Mouse (Mus musculus) liver, postnatal 0 days (tissue): ENCODE data around the gene Psmd14. TPM values are rescaled to one million over a fixed set of nuclear protein-coding genes. Genes with fewer than 3 reads are reported as not detected.

ENCODE experiments used
- ATAC-seq: fragments of 200-750 bp; cut with Nextera tagmentation; 2 replicates; pipeline ENCODE4 v1.8.0; 2017; ENCODE audit warnings: mild to moderate bottlenecking, moderate library complexity
- DNase-seq: peaks from one replicate; pipeline ENCODE4 v3.0.0-alpha.2; 2016
- H3K27ac ChIP-seq: fragments of 300-500 bp; sonication (generic); 2 replicates; pipeline ENCODE4 v1.5.1; 2014; ENCODE audit warnings: antibody characterized with exemption, moderate library complexity, mild to moderate bottlenecking, low read depth
- H3K27me3 ChIP-seq: fragments of 300-500 bp; sonication (generic); 2 replicates; pipeline ENCODE4 v1.6.1; 2014; ENCODE audit warnings: low read length, control low read depth, mixed read lengths; ENCODE audit not compliant: insufficient read depth
- H3K36me3 ChIP-seq: fragments of 300-500 bp; sonication (generic); replicated peaks from 2 replicates; pipeline ENCODE4 v1.6.1; 2014; ENCODE audit warnings: mild to moderate bottlenecking, control low read depth, low read length, moderate library complexity, mixed read lengths; ENCODE audit not compliant: insufficient read depth
- H3K4me1 ChIP-seq: fragments of 300-500 bp; sonication (generic); 2 replicates; pipeline ENCODE4 v1.6.1; 2014; ENCODE audit warnings: antibody characterized with exemption, mild to moderate bottlenecking, control low read depth; ENCODE audit not compliant: insufficient read depth
- H3K4me2 ChIP-seq: fragments of 300-500 bp; sonication (generic); 2 replicates; pipeline ENCODE4 v1.6.1; 2014; ENCODE audit warnings: low read depth, mild to moderate bottlenecking, low read length, moderate library complexity, mixed read lengths
- H3K4me3 ChIP-seq: fragments of 300-500 bp; sonication (generic); 2 replicates; pipeline ENCODE4 v1.5.1; 2014; ENCODE audit warnings: low read depth, low read length
- H3K9ac ChIP-seq: fragments of 300-500 bp; sonication (generic); replicated peaks from 2 replicates; pipeline ENCODE4 v1.6.1; 2014; ENCODE audit warnings: mild to moderate bottlenecking, moderate library complexity
- H3K9me3 ChIP-seq: fragments of 300-500 bp; sonication (generic); 2 replicates; pipeline ENCODE4 v1.6.1; 2016; ENCODE audit warnings: mild to moderate bottlenecking, control low read depth, low read length, mixed read lengths
- CTCF ChIP-seq: sonication (generic); IDR thresholded peaks from 2 replicates; pipeline ENCODE4 v1.5.1; 2016; ENCODE audit warnings: antibody characterized with exemption, low read depth
- EP300 ChIP-seq: IDR thresholded peaks from 2 replicates; pipeline ENCODE4 v1.6.1; 2016; ENCODE audit warnings: antibody characterized with exemption, low read depth, mild to moderate bottlenecking
- WGBS: fragments of 180-500 bp; shearing (Covaris S2); extraction: QIAGEN DNeasy Blood & Tissue Kit; methylation state at CpG from one replicate; pipeline ENCODE4 v1.1.7; 2014; ENCODE audit not compliant: insufficient replicate concordance; 5-methylcytosine and 5-hydroxymethylcytosine counted together
- polyA plus RNA-seq: library from polyadenylated mRNA; unstranded; fragments of >200 nt; fragmentation: Nextera tagmentation; extraction: Ambion mirVana; gene quantifications from 2 replicates; pipeline ENCODE4 v1.2.1, GENCODE M21; 2015

The Psmd14 gene
- polyA plus RNA-seq, 1 experiment from 2014 or later = 83.4 TPM

DNA sequence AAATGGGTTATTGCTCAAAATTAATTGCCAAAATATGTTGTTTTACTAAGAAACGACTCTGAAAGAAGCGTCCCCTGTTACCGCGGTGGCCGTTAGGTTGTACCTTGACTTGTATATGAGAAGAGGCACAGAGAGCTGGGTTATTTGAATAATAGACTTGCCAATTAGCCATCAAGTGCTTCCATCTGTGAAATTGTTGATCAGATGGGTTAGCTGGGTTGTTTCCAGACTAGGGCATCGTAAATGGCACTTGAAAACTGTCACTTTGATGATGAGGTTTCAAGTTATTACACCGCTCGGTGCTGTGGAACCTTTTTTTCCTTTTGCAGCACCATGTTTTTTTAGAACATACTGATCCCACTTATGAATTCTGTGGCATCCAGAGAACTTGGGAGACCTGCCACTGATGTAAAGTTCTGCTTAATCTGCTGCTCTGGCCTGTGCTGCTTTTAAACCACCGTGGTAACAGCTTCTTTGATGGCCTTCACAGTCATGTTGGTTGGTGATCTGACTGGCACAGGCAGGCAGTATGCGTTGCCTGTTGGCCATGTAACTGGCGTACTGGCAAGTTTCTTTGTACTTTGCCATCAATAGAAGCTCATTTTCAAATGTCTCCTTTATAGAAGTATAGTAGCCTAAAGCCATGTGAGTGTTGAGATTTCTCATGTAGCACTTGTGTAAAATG, 21.4 kb downstream of the Psmd14 start:
- TF ChIP-seq CTCF = no peak
- no peak for TF ChIP-seq EP300
- Histone ChIP-seq H3K4me1 (no peaks in the 10 kb centered on the region), H3K4me3 (no peak overlapping the region), H3K27me3 (no peaks in the 10 kb centered on the region), H3K36me3 (no peaks in the 10 kb centered on the region), H3K4me2 (no peak overlapping the region), H3K9me3 (no peaks in the 10 kb centered on the region), H3K27ac (no peak overlapping the region), H3K9ac (no peak overlapping the region)
- WGBS = 95% methylated on average over 11 of the region's 11 CpGs
- DNase-seq (no peak), ATAC-seq (no peak)

DNA sequence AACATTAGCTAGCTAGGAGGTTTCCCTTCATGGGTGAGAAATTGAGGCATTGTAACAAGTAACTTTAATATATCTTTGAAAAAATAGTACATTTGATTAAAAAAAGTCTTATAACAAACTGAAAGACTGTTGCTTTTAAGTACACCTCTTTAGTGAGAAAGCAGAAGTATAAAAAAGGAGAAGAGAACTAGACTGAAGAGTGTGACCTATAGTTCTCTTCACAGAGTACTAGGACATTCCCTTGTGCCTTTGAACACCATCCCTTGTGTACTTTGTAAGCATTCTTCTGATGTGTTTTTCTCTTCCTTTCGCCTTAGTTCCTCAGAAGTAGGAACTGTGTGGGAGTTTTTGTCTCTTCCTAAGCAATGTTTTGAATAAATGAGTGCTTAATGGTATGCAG, 22.7 kb downstream of the Psmd14 start:
- no peak overlapping the region for H3K4me3 ChIP-seq
- no peak overlapping the region for H3K9ac ChIP-seq
- WGBS = 68% methylated on average over 1 of the region's 1 CpGs
- H3K4me2 ChIP-seq = no peak overlapping the region
- H3K9me3 ChIP-seq = no peaks in the 10 kb centered on the region
- no peak for DNase-seq
- no peak for ATAC-seq
- H3K36me3 ChIP-seq = no peaks in the 10 kb centered on the region
- TF ChIP-seq CTCF (no peak), EP300 (no peak)
- no peaks in the 10 kb centered on the region for H3K27me3 ChIP-seq
- H3K27ac ChIP-seq = no peak overlapping the region
- no peaks in the 10 kb centered on the region for H3K4me1 ChIP-seq

DNA sequence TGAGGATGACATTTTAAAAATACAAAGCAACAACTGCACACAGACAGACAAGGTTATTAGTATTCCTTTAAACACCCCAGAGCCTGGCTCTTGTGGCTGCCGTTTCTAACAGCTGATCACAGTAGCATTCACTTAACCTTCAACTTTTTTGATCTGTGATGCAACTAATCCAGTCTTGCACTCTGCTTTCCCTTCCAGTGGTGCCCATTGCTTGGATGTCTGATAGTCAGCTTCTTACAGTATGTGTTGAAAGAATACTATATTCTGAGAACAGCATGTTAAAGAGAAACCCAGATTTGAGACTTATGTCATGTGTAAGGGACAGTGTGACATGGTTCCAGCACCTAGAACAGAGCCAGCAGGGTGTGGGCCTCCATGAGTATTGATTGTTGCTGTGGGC, 34.6 kb downstream of the Psmd14 start:
- Histone ChIP-seq H3K4me1 (no peaks in the 10 kb centered on the region), H3K9me3 (no peaks in the 10 kb centered on the region), H3K27me3 (no peaks in the 10 kb centered on the region), H3K9ac (no peak overlapping the region), H3K27ac (no peak overlapping the region), H3K36me3 (0 out of 2 replicates have a peak, but pooled peaks cover 3% of the 10 kb centered on the region), H3K4me3 (no peak overlapping the region), H3K4me2 (no peak overlapping the region)
- no peak for DNase-seq
- WGBS = 71% methylated on average over 1 of the region's 1 CpGs
- ATAC-seq = no peak
- TF ChIP-seq EP300 = no peak
- TF ChIP-seq CTCF = no peak

DNA sequence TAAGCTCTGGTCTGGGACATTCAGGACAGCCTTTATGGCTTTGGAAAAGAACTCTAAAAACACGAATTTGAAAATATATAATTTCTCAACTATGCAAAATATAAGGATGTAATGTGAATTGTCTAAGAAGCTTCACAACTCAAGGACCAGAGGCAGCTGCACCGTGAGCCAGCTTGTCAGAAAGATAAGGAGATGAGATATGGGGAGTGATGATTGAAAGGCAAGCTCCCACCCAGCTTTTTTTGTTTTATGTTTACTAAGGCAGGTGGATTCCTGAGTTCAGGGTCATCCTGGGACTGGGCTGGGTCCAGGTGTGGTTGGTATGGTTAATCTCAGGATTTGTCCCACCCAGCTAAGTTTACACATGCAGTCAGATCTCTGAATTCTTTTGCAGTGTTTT, 35.1 kb downstream of the Psmd14 start:
- no peaks in the 10 kb centered on the region for H3K27me3 ChIP-seq
- no peaks in the 10 kb centered on the region for H3K9me3 ChIP-seq
- 46% methylated on average over 2 of the region's 2 CpGs for WGBS
- H3K4me3 ChIP-seq = no peak overlapping the region
- H3K4me2 ChIP-seq = no peak overlapping the region
- H3K27ac ChIP-seq = no peak overlapping the region
- DNase-seq (no peak), ATAC-seq (no peak)
- 0 out of 2 replicates have a peak, but pooled peaks cover 3% of the 10 kb centered on the region for H3K36me3 ChIP-seq
- no peak for TF ChIP-seq CTCF
- TF ChIP-seq EP300 = no peak
- H3K4me1 ChIP-seq = no peaks in the 10 kb centered on the region
- no peak overlapping the region for H3K9ac ChIP-seq

DNA sequence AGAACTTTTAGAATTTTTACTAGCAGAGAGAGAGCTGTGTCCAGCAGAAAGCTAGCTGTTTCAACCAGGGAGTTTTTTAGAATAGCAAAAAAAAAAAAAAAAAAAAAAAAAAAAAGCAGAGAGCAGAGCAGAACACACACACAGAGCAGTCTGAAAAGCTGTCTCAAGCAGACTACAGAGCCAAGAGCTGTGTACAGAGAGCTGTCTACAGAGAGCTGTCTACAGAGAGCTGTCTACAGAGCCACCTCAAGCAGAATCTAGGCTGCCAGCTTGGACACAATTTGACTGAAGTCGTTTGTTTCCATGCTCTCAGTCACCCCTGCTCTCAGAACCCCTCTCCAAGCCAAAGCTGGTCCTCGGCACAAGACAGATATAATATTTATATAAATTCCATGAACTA, 35.9 kb downstream of the Psmd14 start:
- Histone ChIP-seq H3K9ac (no peak overlapping the region), H3K4me3 (no peak overlapping the region), H3K4me1 (no peaks in the 10 kb centered on the region), H3K4me2 (no peak overlapping the region), H3K27me3 (no peaks in the 10 kb centered on the region), H3K9me3 (no peaks in the 10 kb centered on the region), H3K27ac (no peak overlapping the region), H3K36me3 (0 out of 2 replicates have a peak, but pooled peaks cover 3% of the 10 kb centered on the region)
- DNase-seq (no peak), ATAC-seq (no peak)
- WGBS = 62% methylated on average over 2 of the region's 2 CpGs
- no peak for TF ChIP-seq EP300
- no peak for TF ChIP-seq CTCF

DNA sequence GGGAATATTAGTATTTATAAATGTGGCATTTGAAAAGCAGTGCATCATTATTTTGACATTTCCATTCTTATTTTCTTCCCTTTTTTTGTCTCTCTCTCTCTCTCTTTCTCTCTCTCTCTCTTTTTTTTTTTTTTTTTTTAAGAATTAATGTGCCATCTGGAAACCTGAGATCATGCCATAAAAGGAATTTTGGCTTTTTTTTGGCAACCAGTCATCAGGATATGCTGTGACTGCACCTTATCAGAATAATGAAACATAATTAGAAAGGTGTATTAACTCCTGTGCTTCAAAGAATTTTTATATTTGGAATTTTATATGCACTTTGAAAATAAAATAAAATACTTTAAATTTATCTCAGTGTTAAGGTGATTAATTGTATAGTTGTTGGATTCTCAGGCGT, 39.2 kb downstream of the Psmd14 start:
- no peak overlapping the region for H3K4me3 ChIP-seq
- DNase-seq = no peak
- H3K4me2 ChIP-seq = no peak overlapping the region
- no peak overlapping the region for H3K27ac ChIP-seq
- H3K9me3 ChIP-seq = no peaks in the 10 kb centered on the region
- H3K4me1 ChIP-seq = no peaks in the 10 kb centered on the region
- ATAC-seq = no peak
- no peak for TF ChIP-seq CTCF
- no peak for TF ChIP-seq EP300
- no peaks in the 10 kb centered on the region for H3K36me3 ChIP-seq
- H3K27me3 ChIP-seq = no peaks in the 10 kb centered on the region
- H3K9ac ChIP-seq = no peak overlapping the region
- 88% methylated on average over 1 of the region's 1 CpGs for WGBS
